Mouse (Mus musculus) 3T3-L1 (cell line): ENCODE measurements around the gene Fbxl15.

Experiments
- DNase-seq: peaks from one replicate; pipeline ENCODE4 v3.0.0-alpha.2; 2015; ENCODE audit warnings: low read depth, low spot score

The Fbxl15 gene

DNA sequence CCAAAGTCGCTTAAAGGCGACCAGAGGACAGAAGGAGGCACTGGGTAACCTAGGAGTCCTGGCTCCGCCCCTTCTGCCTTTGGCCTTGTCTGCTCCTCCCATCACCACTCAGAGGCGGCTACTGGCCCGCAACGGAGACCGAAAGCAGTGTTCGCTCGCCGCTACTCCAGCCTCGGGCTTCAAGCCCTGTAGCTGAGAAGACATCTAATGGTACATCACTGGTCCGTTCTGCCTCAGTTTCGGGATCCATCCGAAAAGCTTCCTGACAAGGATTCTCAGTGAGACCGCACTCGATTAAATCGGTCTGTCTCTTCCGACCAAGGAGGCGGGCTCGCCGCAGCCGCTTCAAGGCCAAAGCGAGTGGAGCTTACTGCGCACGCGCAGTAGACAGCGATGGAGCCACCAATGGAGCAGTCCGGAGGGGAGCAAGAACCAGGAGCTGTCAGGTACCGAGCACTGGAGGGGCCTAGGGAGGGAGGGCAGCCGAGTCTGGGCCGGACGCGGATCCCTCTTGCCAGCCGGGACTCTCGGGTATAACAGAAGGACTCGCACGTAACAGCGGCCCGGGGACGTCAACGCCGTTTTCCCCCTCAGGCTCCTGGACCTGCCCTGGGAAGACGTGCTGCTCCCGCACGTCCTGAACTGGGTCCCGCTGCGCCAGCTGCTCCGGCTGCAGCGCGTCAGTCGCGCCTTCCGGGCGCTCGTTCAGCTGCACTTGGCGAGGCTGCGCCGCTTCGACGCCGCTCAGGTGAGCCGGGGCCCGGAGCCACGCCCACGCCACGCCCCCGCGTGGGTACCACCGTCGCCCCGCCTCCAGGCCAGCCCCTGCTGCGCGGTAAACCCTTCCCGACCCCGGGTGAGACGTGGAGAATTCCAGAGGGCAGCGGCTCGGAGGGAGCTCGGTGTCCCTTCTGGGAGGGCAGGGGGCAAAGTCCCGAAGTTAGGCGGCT, at the start of gene Fbxl15:
Gene Fbxl15 (plus strand): TSS at position 104 of the 950 bp plus-strand sequence.
- DNase-seq, result peak; percentile 98

- DNase-seq, result peak; percentile 34
These were observed 45.7 kb upstream of the Fbxl15 start for GRCm38 (mm10) chr19:46282081-46282849.

GRCm38 (mm10) chr19:46284686-46285085, 43.3 kb upstream of the Fbxl15 start:
- no peak for DNase-seq

- no peak for DNase-seq
These were observed 42.4 kb upstream of the Fbxl15 start for GRCm38 (mm10) chr19:46285631-46286030.

DNA sequence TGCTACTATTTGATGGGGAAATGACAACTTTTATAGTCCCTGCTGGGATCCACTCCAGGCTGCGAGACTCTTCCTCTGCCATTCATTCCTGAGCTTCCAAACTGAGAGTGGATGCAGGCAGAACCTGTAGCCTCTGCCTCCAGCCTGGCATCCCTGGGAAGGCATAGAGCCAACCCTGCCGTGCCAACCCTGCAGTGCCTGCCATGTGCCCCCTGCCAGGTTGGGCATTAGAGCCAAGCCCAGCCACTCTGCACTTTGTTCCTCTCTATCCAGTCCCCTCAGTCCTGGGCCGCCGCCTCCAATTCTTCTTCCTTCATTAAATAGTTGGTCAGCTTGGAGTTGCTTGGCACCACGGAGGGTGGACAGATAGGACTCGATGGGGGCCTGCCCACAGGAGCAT, 41.9 kb upstream of the Fbxl15 start:
- no peak for DNase-seq

- DNase-seq, result no peak
These were observed 41.1 kb upstream of the Fbxl15 start for GRCm38 (mm10) chr19:46286926-46287325.

GRCm38 (mm10) chr19:46287566-46287965, 40.4 kb upstream of the Fbxl15 start:
- no peak for DNase-seq

DNA sequence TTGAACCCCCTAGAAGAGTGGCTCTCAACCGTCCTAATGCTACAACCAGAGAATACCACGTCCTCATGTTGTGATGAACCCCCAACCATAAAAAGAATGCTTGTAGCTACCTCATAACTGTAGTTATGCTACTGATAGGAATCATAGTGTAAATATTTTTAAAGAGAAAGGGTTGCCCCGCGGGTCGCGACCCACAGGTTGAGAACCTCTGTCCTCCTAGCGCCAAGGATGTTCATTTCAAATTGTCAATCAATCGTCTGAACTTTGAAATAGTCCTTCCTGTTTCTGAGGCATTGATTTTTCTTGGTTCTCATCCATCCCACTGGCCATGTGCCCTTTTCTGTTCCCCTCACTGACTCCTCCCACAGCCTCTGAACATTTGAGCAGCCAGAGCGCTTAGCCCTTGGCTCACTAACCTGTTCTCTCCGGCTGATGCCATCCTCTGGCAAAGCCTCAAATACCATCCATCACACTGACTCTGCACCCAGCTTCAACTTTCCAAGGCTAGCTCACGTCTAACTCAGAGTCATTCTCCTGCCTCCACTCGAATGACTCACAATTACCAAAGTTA, 37.4 kb upstream of the Fbxl15 start:
- peak; percentile 74 for DNase-seq

GRCm38 (mm10) chr19:46296938-46297337, 31.0 kb upstream of the Fbxl15 start:
- no peak for DNase-seq

GRCm38 (mm10) chr19:46300294-46301045, 27.5 kb upstream of the Fbxl15 start:
- no peak for DNase-seq

GRCm38 (mm10) chr19:46302551-46302950, 25.4 kb upstream of the Fbxl15 start:
- DNase-seq, result no peak

- no peak for DNase-seq
These were observed 24.5 kb upstream of the Fbxl15 start for GRCm38 (mm10) chr19:46303251-46304215.

- DNase-seq, result peak; percentile 98
These were observed 23.7 kb upstream of the Fbxl15 start, which contains the start of gene Nfkb2 for GRCm38 (mm10) chr19:46304216-46304841. Nfkb2 (plus strand) TSS chr19:46304320.

GRCm38 (mm10) chr19:46304908-46305333, 23.1 kb upstream of the Fbxl15 start:
- peak; percentile 62 for DNase-seq

DNA sequence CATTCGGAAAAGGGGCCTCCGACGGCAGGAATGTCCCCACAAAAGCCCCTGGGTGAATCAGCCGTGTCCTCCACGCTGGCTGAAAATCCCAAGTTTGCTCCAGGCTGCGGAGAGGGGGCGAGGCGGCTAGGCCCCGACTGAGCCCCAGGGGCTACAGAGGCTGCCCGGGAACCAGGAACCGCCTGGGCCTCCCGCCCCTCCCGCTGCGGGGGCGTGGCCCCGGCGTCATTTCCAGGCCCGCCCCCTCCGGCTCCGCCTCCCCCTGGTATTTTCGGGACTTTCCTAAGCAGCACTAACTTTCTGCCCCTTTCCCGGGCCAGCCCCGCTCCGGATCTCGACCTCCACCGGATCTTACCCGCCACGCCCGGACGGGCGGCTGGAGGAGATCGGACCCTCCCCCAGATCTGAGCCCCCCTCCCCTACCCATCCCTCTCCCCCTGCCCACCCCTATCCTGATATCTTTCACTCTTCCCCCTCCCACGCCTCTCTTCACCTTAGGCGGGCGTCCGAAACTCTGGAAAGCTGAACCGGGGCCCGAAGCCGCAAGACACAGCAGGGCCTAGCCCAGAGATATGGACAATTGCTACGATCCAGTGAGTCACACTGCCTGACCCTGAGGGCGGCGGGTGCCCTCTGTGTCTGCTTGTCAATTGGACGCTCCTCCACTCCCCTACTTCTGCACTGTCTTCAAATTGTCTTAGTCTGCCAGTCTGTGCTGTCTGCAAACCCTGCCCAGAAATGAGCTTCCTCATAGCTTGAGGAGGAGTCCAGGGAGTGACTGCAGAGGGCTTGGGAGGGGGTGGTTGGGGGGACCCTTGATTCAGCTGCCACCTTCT, 22.3 kb upstream of the Fbxl15 start:
- DNase-seq, result peak; percentile 90

GRCm38 (mm10) chr19:46306268-46306610, 21.7 kb upstream of the Fbxl15 start:
- DNase-seq, result peak; percentile 21

GRCm38 (mm10) chr19:46306751-46307289, 21.2 kb upstream of the Fbxl15 start:
- DNase-seq, result no peak

GRCm38 (mm10) chr19:46307781-46308180, 20.2 kb upstream of the Fbxl15 start:
- no peak for DNase-seq

GRCm38 (mm10) chr19:46308303-46308702, 19.7 kb upstream of the Fbxl15 start:
- no peak for DNase-seq
